Comparison of ENCODE assay signal across 30 mouse cellular contexts in the genomic region with DNA sequence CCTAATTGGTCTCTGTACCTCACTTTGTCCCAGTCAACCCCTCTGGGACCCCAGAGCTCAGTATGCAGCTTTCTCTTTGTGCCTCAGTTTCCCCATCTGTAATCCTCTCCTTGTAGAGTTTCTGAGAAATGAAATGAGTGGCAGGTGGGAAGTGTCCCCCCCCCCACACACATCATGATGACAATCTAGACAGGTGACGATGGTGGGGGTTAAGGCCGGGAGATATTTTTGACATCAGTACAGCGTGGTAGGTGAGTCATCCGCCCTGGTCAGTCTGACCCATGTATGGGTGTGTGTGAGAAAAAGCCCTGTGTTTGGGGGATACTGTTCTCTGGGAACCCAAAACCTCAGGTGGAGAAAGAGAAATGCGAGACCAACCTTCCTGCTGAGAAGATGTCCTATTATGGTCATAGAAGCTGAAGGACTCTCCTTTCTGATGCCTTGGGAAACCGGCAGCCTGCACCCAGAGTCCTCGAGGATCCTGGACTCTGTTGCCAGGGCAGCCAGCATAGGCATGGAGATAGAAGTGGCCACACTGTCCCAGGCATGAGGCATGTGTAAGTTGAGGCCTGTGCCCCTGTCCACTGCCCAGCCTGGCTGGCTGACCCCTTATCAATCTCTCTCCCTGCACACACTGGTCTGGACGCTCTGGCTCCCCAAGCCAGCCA. TPM values are rescaled to one million over a fixed set of nuclear protein-coding genes. Genes with fewer than 3 reads are reported as not detected.
DNase-seq lines count a peak whose midpoint lies in the region; ATAC-seq and TF ChIP-seq lines count a peak whose summit lies in the region.
"Had no signal": no experiment of that assay in that cellular context is flagged by ENCODE, and none has a peak within 500 bp of the region (broad histone marks: within the 10 kb centered on the region; RNA-seq: fewer than 3 reads in every experiment).

No protein-coding gene starts in this region.

- intact Hi-C loops in heart, postnatal 25 days (cut with DNase I), result no loop called here
- intact Hi-C loops in left cerebral cortex, postnatal 14 days (cut with DNase I), result no loop called here

- H3K9me3 ChIP-seq in heart, embryonic 10.5 days, result no peaks in the 10 kb centered on the region
- H3K9me3 ChIP-seq in heart, postnatal 0 days (replicated peaks; ENCODE audit: control insufficient read depth, low read length), result no peaks in the 10 kb centered on the region
- no peaks in the 10 kb centered on the region for H3K9me3 ChIP-seq in midbrain, embryonic 11.5 days (ENCODE audit: control insufficient read depth, low read length)
- H3K9me3 ChIP-seq in midbrain, embryonic 15.5 days, result no peaks in the 10 kb centered on the region
- H3K9me3 ChIP-seq: forebrain, embryonic 10.5 days; forebrain, embryonic 15.5 days; limb, embryonic 10.5 days; limb, embryonic 15.5 days; liver, embryonic 13.5 days; midbrain, embryonic 10.5 days; neural tube, embryonic 13.5 days had no signal

- no peak for ATAC-seq in heart, postnatal 0 days (ENCODE audit: insufficient read depth, low read depth)
- no peak for ATAC-seq in midbrain, embryonic 11.5 days (ENCODE audit: low FRiP score)
- ATAC-seq in midbrain, embryonic 15.5 days (replicated peaks), result no peak
- ATAC-seq: CD4-positive, CD25-positive, alpha-beta regulatory T cell, adult 4 months; forebrain, embryonic 15.5 days; lung, postnatal 0 days had no signal

- no peak for DNase-seq in heart, embryonic 10.5 days (ENCODE audit: low spot score)
- DNase-seq in heart, adult 8-10 months (ENCODE audit: low spot score), result no peak
- no peak for DNase-seq in heart, postnatal 0 days (ENCODE audit: low spot score)
- no peak for DNase-seq in heart, postnatal 25 days (ENCODE audit: low spot score)
- peak; percentile 69 for DNase-seq in midbrain, embryonic 11.5 days (ENCODE audit: low spot score, missing footprints)
- DNase-seq in left cerebral cortex, postnatal 14 days (ENCODE audit: low spot score in 2 of 2), result no peak
- DNase-seq: adrenal gland, postnatal 14 days; cerebellum, adult 11 months; cerebellum, adult 9-10 months; cerebellum, postnatal 36 days; kidney, adult 8-10 months; layer of hippocampus, postnatal 36 days; liver, embryonic 13.5 days; lung, adult 18-20 months; right cerebral cortex, postnatal 4 days; thymus, adult 18-20 months; thymus, postnatal 36 days had no signal

- TF ChIP-seq EP300 in heart, postnatal 0 days (IDR thresholded peaks at IDR 0.05; ENCODE audit: low read depth), result no peak

- TF ChIP-seq CTCF in heart, postnatal 0 days (IDR thresholded peaks at IDR 0.05; ENCODE audit: low read depth), result no peak

- H3K4me2 ChIP-seq in heart, postnatal 0 days (ENCODE audit: low read depth, low read length), result no peak overlapping the region
- no peak overlapping the region for H3K4me2 ChIP-seq in midbrain, embryonic 11.5 days
- H3K4me2 ChIP-seq in midbrain, embryonic 15.5 days, result no peak overlapping the region
- H3K4me2 ChIP-seq: forebrain, embryonic 15.5 days; hindbrain, embryonic 14.5 days; limb, embryonic 15.5 days; liver, embryonic 13.5 days; neural tube, embryonic 13.5 days had no signal

- H3K4me3 ChIP-seq in heart, embryonic 10.5 days, result no peak overlapping the region
- H3K4me3 ChIP-seq in heart, postnatal 0 days (ENCODE audit: low read depth, low read length), result no peak overlapping the region
- no peak overlapping the region for H3K4me3 ChIP-seq in midbrain, embryonic 11.5 days (ENCODE audit: low read depth, low read length)
- H3K4me3 ChIP-seq in midbrain, embryonic 15.5 days, result no peak overlapping the region
- H3K4me3 ChIP-seq: forebrain, embryonic 10.5 days; forebrain, embryonic 15.5 days; limb, embryonic 10.5 days; limb, embryonic 15.5 days; liver, embryonic 13.5 days; midbrain, embryonic 10.5 days; neural tube, embryonic 13.5 days had no signal

- no peak overlapping the region for H3K9ac ChIP-seq in heart, postnatal 0 days (replicated peaks; ENCODE audit: low read depth, low read length)
- no peak overlapping the region for H3K9ac ChIP-seq in midbrain, embryonic 11.5 days (ENCODE audit: low read length)
- H3K9ac ChIP-seq in midbrain, embryonic 15.5 days, result no peak overlapping the region
- H3K9ac ChIP-seq: forebrain, embryonic 15.5 days; hindbrain, embryonic 14.5 days; limb, embryonic 15.5 days; liver, embryonic 13.5 days; neural tube, embryonic 13.5 days had no signal

- H3K27me3 ChIP-seq in heart, embryonic 10.5 days (ENCODE audit: insufficient read depth, poor library complexity, severe bottlenecking), result no peaks in the 10 kb centered on the region
- no peaks in the 10 kb centered on the region for H3K27me3 ChIP-seq in heart, postnatal 0 days (ENCODE audit: control insufficient read depth, insufficient read depth, low read length)
- H3K27me3 ChIP-seq in midbrain, embryonic 11.5 days (ENCODE audit: control insufficient read depth, insufficient read depth, low read length), result no peaks in the 10 kb centered on the region
- no peaks in the 10 kb centered on the region for H3K27me3 ChIP-seq in midbrain, embryonic 15.5 days (replicated peaks)
- H3K27me3 ChIP-seq: forebrain, embryonic 15.5 days; limb, embryonic 15.5 days had no signal

- WGBS in heart, embryonic 10.5 days, result 64% methylated on average over 8 of the region's 8 CpGs
- WGBS in heart, postnatal 0 days, result 48% methylated on average over 8 of the region's 8 CpGs
- WGBS in midbrain, embryonic 11.5 days, result 88% methylated on average over 8 of the region's 8 CpGs
- 84% methylated on average over 8 of the region's 8 CpGs for WGBS in midbrain, embryonic 15.5 days

- peak overlapping the region; percentile 52; the same call in 1 of the 2 replicates for H3K27ac ChIP-seq in heart, embryonic 10.5 days
- peak overlapping the region; percentile 43; the same call in 1 of the 2 replicates for H3K27ac ChIP-seq in heart, postnatal 0 days (ENCODE audit: low read depth)
- no peak overlapping the region for H3K27ac ChIP-seq in midbrain, embryonic 11.5 days (ENCODE audit: low read depth, low read length)
- no peak overlapping the region for H3K27ac ChIP-seq in midbrain, embryonic 15.5 days
- H3K27ac ChIP-seq: forebrain, embryonic 10.5 days; forebrain, embryonic 15.5 days; hindbrain, embryonic 14.5 days; kidney, postnatal 0 days; limb, embryonic 10.5 days; limb, embryonic 15.5 days; liver, embryonic 13.5 days; macrophage; neural tube, embryonic 13.5 days had no signal

- peaks cover 69% of the 10 kb centered on the region for H3K4me1 ChIP-seq in heart, embryonic 10.5 days
- H3K4me1 ChIP-seq in heart, postnatal 0 days (ENCODE audit: control insufficient read depth, insufficient read depth), result peaks cover 35% of the 10 kb centered on the region
- no peaks in the 10 kb centered on the region for H3K4me1 ChIP-seq in midbrain, embryonic 11.5 days (ENCODE audit: control insufficient read depth, insufficient read depth, low read length)
- H3K4me1 ChIP-seq in midbrain, embryonic 15.5 days, result peaks cover 3% of the 10 kb centered on the region; the same call in 1 of the 2 replicates
- H3K4me1 ChIP-seq: limb, embryonic 10.5 days; neural tube, embryonic 13.5 days had no signal

- peaks cover 58% of the 10 kb centered on the region for H3K36me3 ChIP-seq in heart, embryonic 10.5 days
- H3K36me3 ChIP-seq in heart, postnatal 0 days (replicated peaks; ENCODE audit: control insufficient read depth, insufficient read depth, low read length), result peaks cover 24% of the 10 kb centered on the region
- no peaks in the 10 kb centered on the region for H3K36me3 ChIP-seq in midbrain, embryonic 11.5 days (ENCODE audit: control insufficient read depth, insufficient read depth, low read length)
- H3K36me3 ChIP-seq in midbrain, embryonic 15.5 days (replicated peaks), result no peaks in the 10 kb centered on the region
- H3K36me3 ChIP-seq: forebrain, embryonic 10.5 days; forebrain, embryonic 15.5 days; limb, embryonic 10.5 days; limb, embryonic 15.5 days; liver, embryonic 13.5 days; midbrain, embryonic 10.5 days; neural tube, embryonic 13.5 days had no signal

RNA-seq across cellular contexts. Expression of gene Jph2, which starts 50.1 kb away (rescaled TPM):
- polyA plus RNA-seq in heart, embryonic 10.5 days (2016; fragmentation: Nextera tagmentation; extraction: Ambion mirVana), result 32.5 and 43.7 TPM in 2 replicates
- 100 to 1,000 TPM; 423 to 464 (median 433) TPM for total RNA-seq in heart, adult 8-10 months (2022)
- total RNA-seq in heart, postnatal 0 days (2014; rRNA removed; ENCODE audit: low replicate concordance), result 215 and 246 TPM in 2 replicates
- 47.3 and 61.7 TPM in 2 replicates for polyA plus RNA-seq in heart, postnatal 0 days (2015; fragmentation: Nextera tagmentation; extraction: Ambion mirVana)
- 100 to 1,000 TPM; 374 to 418 TPM for total RNA-seq in heart, postnatal 25 days (2021)
- 0.19 TPM in 2 replicates for polyA plus RNA-seq in midbrain, embryonic 11.5 days (2014; fragmentation: Nextera tagmentation; extraction: Ambion mirVana)
- 0.93 and 0.94 TPM in 2 replicates for polyA plus RNA-seq in midbrain, embryonic 15.5 days (2015; fragmentation: Nextera tagmentation; extraction: Ambion mirVana)
- total RNA-seq in left cerebral cortex, postnatal 14 days (2021), result under 1 TPM; 0.51 to 0.72 TPM
- total RNA-seq: hematopoietic stem cell, adult 5-6 weeks had no signal
- polyA plus RNA-seq: CD4-positive, CD25-positive, alpha-beta regulatory T cell, adult 4 months; macrophage had no signal

Comparison
In these comparisons a context has a peak if more than half of its experiments do, and no peak if none do; other contexts are left out.
1. H3K27ac ChIP-seq: peak in heart, embryonic 10.5 days (single experiment) and heart, postnatal 0 days (single experiment); none in midbrain, embryonic 11.5 days (single experiment) and midbrain, embryonic 15.5 days (single experiment).
2. RNA of gene Jph2, which starts 50.1 kb away (total RNA-seq): 423 to 464 TPM in heart, adult 8-10 months, 374 to 418 TPM in heart, postnatal 25 days and 215 to 246 TPM in heart, postnatal 0 days; 0.51 to 0.72 TPM in left cerebral cortex, postnatal 14 days; every median in the first group is over 100 times any median in the second.